Mouse (Mus musculus): ENCODE results near the gene Tent5c.

GRCm38 (mm10) chr3:100430101-100430500 is 59.0 kb downstream of the Tent5c start:
- TF ChIP-seq CTCF (IDR thresholded peaks at IDR 0.05 in 2 of 3, conservative IDR thresholded peaks at IDR 0.05 in 1 of 3; ENCODE audit: control insufficient read depth in 1 of 3, insufficient read depth in 1 of 3, low read depth in 2 of 3, low read length in 3 of 3, poor library complexity in 1 of 3, severe bottlenecking in 1 of 3): no peak
- no peak for TF ChIP-seq MXI1 (IDR thresholded peaks at IDR 0.05; ENCODE audit: low read depth, low read length)
- TF ChIP-seq UBTF (IDR thresholded peaks at IDR 0.05; ENCODE audit: borderline replicate concordance, insufficient read depth, low read depth, low read length): no peak
- TF ChIP-seq E2F4 (IDR thresholded peaks at IDR 0.05; ENCODE audit: borderline replicate concordance, low read depth, low read length): no peak
- TF ChIP-seq GATA1 (IDR thresholded peaks at IDR 0.05; ENCODE audit: low read depth, low read length): no peak
- TF ChIP-seq POLR2AphosphoS5 (IDR thresholded peaks at IDR 0.05; ENCODE audit: borderline replicate concordance, low read depth, low read length): no peak
- TF ChIP-seq POLR2A (IDR thresholded peaks at IDR 0.05; ENCODE audit: control insufficient read depth in 1 of 2, insufficient read depth in 1 of 2, low read depth in 1 of 2, low read length in 2 of 2, poor library complexity in 1 of 2): no peak
- no peak for TF ChIP-seq NELFE (IDR thresholded peaks at IDR 0.05; ENCODE audit: low read depth, low read length)
- no peak for TF ChIP-seq ZMIZ1 (IDR thresholded peaks at IDR 0.05; ENCODE audit: low read depth, low read length)
- TF ChIP-seq POLR2AphosphoS2 (IDR thresholded peaks at IDR 0.05; ENCODE audit: low read length): no peak
- no peak for TF ChIP-seq USF2 (IDR thresholded peaks at IDR 0.05; ENCODE audit: borderline replicate concordance in 1 of 2, insufficient read depth in 1 of 2, low read depth in 1 of 2, low read length in 2 of 2)

Data from MEL (cell line).